Mouse (Mus musculus): ENCODE measurements around the gene Yipf3.

DNA sequence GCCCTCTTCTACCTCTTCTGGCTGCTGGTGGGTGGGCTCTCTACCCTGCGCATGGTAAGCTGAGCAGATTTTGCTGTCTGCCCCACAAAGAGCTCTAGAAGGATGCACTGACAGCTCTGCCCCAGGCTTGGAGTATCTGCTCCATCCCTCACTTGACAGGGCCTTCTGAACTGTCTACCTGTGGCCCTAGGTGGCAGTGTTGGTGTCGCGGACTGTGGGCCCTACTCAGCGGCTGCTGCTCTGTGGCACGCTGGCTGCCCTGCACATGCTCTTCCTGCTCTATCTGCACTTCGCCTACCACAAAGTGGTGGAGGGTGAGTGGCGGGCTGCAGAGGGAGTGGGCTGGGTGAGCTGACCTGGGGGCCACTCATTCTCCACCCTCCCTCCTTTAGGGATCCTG, 3.3 kb downstream of the Yipf3 start:
- TF ChIP-seq CTCF (IDR thresholded peaks at IDR 0.05; ENCODE audit: low read depth, low read length) (peak; percentile 59), EP300 (IDR thresholded peaks at IDR 0.05; ENCODE audit: insufficient read depth, low read depth, low read length) (no peak), POLR2A (IDR thresholded peaks at IDR 0.05; ENCODE audit: insufficient read depth, low read length) (no peak)
